Mouse (Mus musculus) left cerebral cortex, postnatal 10 days (tissue): ENCODE results near the gene Hhex. TPM values are rescaled to one million over a fixed set of nuclear protein-coding genes. Genes with fewer than 3 reads are reported as not detected.

Experiments
- DNase-seq, 2 experiments: peaks; one replicate each; pipeline ENCODE4 v3.0.0; 2021 to 2022; ENCODE audit warnings: low spot score in 2 of 2, mixed read lengths in 1 of 2; ENCODE audit errors: extremely low spot score in 1 of 2
- intact Hi-C: fragments of 180-260 bp; cut with DNase I; formaldehyde crosslinking; loops from one replicate; pipeline ENCODE4 v1.15.1; 2025
- total RNA-seq, 2 experiments: library from RNA; stranded (reverse); gene quantifications; 2 replicates each; pipeline ENCODE4 v1.2.3; 2021

Hhex gene
- total RNA-seq, 2 experiments from 2014 or later, result 2.8 to 3.4 TPM

- intact Hi-C loops, result no loop called here
- no peak for DNase-seq
Observed at GRCm38 (mm10) chr19:37442524-37443286, 8.1 kb downstream of the Hhex start.

- intact Hi-C loops, result no loop called here
- no peak for DNase-seq
Observed at GRCm38 (mm10) chr19:37443631-37444140, 9.1 kb downstream of the Hhex start.

DNA sequence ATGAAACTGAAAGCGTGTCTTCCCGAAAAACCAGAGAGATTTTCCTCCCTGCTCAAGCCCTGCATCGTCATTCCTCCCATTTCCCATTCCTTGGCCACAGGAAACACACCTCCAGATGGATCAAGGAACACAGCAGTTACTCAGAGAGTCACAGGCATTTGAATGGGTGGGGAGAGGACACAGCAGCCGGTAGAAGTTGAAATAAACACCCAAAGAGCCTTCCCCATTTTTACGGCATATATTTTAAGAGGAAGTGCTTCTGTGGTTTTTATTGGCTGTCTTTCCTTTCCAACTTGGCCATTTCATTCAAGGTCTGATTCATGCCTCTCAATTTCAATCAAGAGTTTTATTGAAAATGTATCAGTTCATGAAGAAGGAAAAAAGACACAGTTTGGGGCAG is 13.6 kb downstream of the Hhex start:
- no peak for DNase-seq
- intact Hi-C loops, result no loop called here

GRCm38 (mm10) chr19:37449246-37449645 is 14.6 kb downstream of the Hhex start:
- no peak for DNase-seq
- intact Hi-C loops, result no loop called here

- intact Hi-C loops, result no loop called here
- no peak for DNase-seq
Observed at GRCm38 (mm10) chr19:37455528-37455927, 20.9 kb downstream of the Hhex start.

- intact Hi-C loops, result no loop called here
- DNase-seq, result no peak
Observed at GRCm38 (mm10) chr19:37455961-37456360, 21.4 kb downstream of the Hhex start.

- intact Hi-C loops, result no loop called here
- no peak for DNase-seq
Observed at GRCm38 (mm10) chr19:37458013-37458412, 23.4 kb downstream of the Hhex start.

DNA sequence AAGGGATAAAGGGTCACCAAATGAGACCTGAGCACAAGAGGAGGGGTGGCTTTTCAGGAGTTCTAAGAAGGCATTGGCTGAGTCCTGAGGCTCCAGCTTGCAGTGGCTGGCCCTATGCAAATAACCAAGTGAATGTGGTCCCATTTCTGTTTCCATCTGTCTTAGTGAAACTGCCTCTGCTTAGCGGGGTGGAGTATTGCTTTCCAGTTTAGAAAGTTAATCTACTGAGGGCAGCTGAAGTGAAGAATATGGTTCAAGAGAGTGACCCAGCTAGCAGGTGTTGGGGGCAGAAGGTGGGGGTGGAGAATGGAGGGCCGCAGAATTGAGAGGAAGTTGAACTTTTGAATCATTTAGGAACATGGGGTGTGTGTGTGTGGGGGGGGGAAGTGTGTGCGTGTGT is 31.8 kb downstream of the Hhex start:
- DNase-seq, result no peak
- intact Hi-C loops, result no loop called here

- DNase-seq, result no peak
- intact Hi-C loops, result no loop called here
Observed at GRCm38 (mm10) chr19:37466978-37467377, 32.4 kb downstream of the Hhex start.

- intact Hi-C loops, result no loop called here
- no peak for DNase-seq
Observed at GRCm38 (mm10) chr19:37468841-37469566, 34.4 kb downstream of the Hhex start.

DNA sequence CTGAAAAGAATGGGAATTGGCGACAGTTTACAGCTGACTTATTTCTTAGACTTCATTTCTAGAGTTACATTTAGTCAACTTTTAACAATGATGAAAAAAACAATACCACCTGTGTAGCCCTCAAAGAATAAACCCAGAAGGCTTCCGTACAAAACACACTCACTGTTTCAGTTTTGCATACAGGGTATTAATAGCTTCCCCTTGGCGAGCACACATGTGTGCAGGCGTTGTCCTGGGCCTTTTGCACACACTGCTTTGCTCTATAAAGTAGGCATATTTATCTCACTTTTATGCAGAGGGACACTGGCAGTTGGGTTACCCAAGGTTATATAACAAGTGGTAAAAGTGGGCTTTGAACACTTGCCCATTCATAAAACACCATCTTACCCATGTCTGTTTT is 37.1 kb downstream of the Hhex start:
- DNase-seq, result no peak

GRCm38 (mm10) chr19:37472589-37472988 is 38.0 kb downstream of the Hhex start:
- intact Hi-C loops, result no loop called here
- no peak for DNase-seq

More for the DNA sequence above, 37.1 kb downstream of the Hhex start:
- intact Hi-C loops, result no loop called here

- DNase-seq, result no peak
- intact Hi-C loops, result no loop called here
Observed at GRCm38 (mm10) chr19:37481704-37482103, 47.1 kb downstream of the Hhex start.

GRCm38 (mm10) chr19:37482556-37483187 is 48.1 kb downstream of the Hhex start:
- no peak for DNase-seq
- intact Hi-C loops, result no loop called here

- intact Hi-C loops, result no loop called here
- DNase-seq, result no peak
Observed at GRCm38 (mm10) chr19:37484787-37485186, 50.2 kb downstream of the Hhex start.

DNA sequence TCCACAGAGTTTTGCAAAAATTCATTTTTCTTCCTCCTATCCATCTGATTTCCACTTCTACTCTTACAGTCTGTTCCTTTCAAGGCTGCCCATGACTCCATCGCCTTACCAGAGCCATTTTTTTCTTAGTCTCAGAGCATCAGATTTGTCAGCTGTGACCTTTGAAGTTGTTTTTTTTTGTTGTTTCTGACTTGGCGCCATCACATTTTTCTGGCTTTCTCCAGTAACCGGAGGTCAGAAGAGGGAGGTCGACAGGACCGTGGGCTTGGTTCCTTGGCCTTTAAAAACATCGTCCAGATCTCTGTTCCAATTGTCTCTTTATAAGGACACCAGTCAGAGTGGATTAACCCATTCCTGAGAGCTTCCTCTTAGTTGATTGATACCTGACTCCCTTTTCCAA is 52.2 kb downstream of the Hhex start:
- no peak for DNase-seq
- intact Hi-C loops, result no loop called here

- intact Hi-C loops, result no loop called here
- no peak for DNase-seq
Observed at GRCm38 (mm10) chr19:37487811-37488475, 53.3 kb downstream of the Hhex start.

DNA sequence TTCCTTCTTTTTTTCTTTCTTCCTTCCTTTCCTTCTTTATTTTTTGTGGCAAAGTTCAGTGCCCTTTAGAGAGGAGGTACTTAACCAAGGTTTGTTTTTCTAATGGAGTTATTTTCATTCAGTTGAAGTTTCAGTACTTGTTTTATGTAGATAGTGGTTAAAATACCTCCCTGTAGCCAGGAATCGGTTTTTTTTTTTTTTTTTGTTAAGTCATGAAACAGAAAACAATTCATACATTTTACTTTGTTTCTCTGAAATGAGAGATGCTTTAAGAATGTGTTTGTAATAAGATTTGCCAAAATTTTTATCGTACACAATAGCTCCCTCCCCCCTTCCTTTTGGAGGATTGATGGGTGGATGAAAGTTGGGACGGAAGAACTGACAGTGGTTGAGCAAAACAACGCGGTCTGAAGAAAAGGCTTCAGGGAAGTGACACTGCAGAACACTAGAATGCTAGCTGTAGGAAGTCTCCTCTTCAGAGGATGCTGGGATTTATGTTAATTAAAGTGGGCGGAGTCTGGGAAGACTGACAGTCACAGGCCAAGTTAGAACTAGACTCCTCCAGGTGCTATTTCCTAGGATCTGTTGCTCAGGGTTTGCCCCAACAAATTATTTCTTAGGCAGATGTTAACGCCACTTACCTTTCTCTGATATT is 54.1 kb downstream of the Hhex start:
- no peak for DNase-seq
- intact Hi-C loops, result no loop called here
